Mouse (Mus musculus) embryonic fibroblast, embryonic 13.5 days (primary cell): ENCODE measurements around the gene Kat2a.

Experiments used
- CTCF ChIP-seq: IDR thresholded peaks from 2 replicates; pipeline ENCODE4 v1.5.1; 2011; ENCODE audit warnings: mild to moderate bottlenecking, control low read depth, low read length, moderate library complexity, borderline replicate concordance; ENCODE audit not compliant: insufficient read depth
- POLR2A ChIP-seq: IDR thresholded peaks from 2 replicates; pipeline ENCODE4 v1.6.1; 2011; ENCODE audit warnings: low read depth, mild to moderate bottlenecking, control low read depth, low read length, moderate library complexity

DNA sequence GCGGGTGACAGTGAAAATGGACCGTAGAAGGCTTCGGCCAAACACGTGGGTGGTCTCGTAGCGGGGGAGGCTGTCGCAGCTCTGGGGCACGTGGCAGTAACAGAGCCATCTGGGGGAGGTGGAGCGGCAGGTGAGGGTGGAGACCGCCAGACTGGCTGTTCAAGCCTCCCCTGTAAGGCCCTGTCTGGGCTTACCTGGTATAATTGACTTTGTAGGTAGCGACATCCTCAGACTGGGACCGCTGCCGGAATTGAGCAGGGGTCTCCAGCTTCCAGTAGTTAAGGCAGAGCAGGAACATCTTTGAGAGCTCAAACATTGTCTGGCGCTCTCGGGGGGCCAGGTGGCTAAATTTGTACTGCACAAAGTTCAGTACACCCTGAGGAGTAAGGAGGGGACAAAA lies 1.7 kb downstream of the Kat2a start:
- TF ChIP-seq CTCF: no peak
- no peak for TF ChIP-seq POLR2A
